Mouse (Mus musculus) G1E (cell line): ENCODE results near the gene Prss28.

Experiments used
- CTCF ChIP-seq: IDR thresholded peaks from 2 replicates; pipeline ENCODE4 v1.5.1; 2012; ENCODE audit warnings: low read depth, low read length, inconsistent platforms, mixed read lengths
- GATA1 ChIP-seq: IDR thresholded peaks from 2 replicates; pipeline ENCODE4 v1.6.1; 2012; ENCODE audit warnings: borderline replicate concordance, low read length, inconsistent platforms, mixed read lengths
- GATA2 ChIP-seq: IDR thresholded peaks from 2 replicates; pipeline ENCODE4 v1.6.1; 2012; ENCODE audit warnings: low read depth, low read length, inconsistent platforms, borderline replicate concordance
- POLR2AphosphoS5 ChIP-seq: IDR thresholded peaks from 2 replicates; pipeline ENCODE4 v1.6.1; 2012; ENCODE audit warnings: low read depth, low read length, inconsistent platforms; ENCODE audit not compliant: insufficient replicate concordance
- TAL1 ChIP-seq: conservative IDR thresholded peaks from 2 replicates; pipeline ENCODE4 v1.6.1; 2012; ENCODE audit warnings: low read depth, low read length, inconsistent platforms, mixed read lengths

DNA sequence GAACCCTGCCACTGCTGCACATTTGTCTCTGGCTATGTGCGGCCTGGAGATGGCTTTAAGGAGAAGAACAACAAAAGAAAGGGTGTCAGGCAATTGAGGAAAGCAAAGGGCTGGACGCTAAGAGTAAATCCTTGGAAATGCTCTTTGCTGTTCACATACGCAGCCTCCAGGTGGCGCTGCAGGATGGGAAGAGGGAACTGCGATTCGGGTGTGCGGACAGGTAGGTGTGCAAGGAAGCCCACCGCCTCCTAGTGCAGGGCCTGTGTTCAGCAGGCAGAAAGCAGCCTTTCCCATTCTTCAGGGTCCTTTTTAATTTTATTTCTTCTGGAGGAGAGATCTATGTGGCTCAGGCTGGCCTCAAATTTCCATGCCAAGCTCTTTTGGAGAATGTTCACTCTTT is 25.5 kb downstream of the Prss28 start:
- TF ChIP-seq CTCF = peak; percentile 96
- no peak for TF ChIP-seq GATA1
- TF ChIP-seq POLR2AphosphoS5 = no peak
- TF ChIP-seq TAL1 = no peak
- TF ChIP-seq GATA2 = no peak
